In the genomic region with DNA sequence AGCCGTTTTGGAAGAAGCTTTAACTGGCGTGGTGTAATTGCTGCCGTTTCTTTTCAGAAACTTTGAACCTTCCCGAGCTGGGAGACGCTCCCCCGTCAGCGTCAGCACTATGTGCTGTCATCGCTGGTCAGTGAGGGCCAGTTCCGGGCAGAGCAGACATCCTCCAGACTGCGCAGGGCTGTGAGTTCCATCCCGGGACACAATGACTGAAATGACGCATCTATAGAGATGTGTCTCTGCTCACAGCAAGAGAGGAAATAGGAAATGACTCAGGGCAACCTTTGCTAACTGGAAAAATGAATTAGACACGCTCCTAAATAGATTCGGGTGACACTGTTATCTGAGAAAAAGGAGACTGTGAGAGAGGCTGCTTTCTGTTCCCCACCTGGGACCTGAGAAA, we compare ENCODE assay signal across 9 mouse cellular contexts.
A peak's percentile ranks its signal among the peaks of the same experiment; 100 is the strongest.
DNase-seq lines count a peak whose midpoint lies in the region; ATAC-seq and TF ChIP-seq lines count a peak whose summit lies in the region.
"Had no signal": no experiment of that assay in that cellular context is flagged by ENCODE, and none has a peak within 500 bp of the region (broad histone marks: within the 10 kb centered on the region; RNA-seq: fewer than 3 reads in every experiment).

No protein-coding gene starts in this region.

- peak overlapping the region; percentile 64 for H3K4me2 ChIP-seq in heart, embryonic 12.5 days
- H3K4me2 ChIP-seq in CH12.LX (ENCODE audit: insufficient read depth, low read depth, poor library complexity, severe bottlenecking), result peak overlapping the region; percentile 65
- peak overlapping the region; percentile 23 for H3K4me2 ChIP-seq in embryonic facial prominence, embryonic 15.5 days (replicated peaks)
- H3K4me2 ChIP-seq in forebrain, embryonic 12.5 days, result no peak overlapping the region

- H3K79me2 ChIP-seq in CH12.LX (replicated peaks; ENCODE audit: control insufficient read depth, extremely low read depth, insufficient read depth, poor library complexity, severe bottlenecking), result no peaks in the 10 kb centered on the region

- TF ChIP-seq EP300 in CH12.LX (IDR thresholded peaks at IDR 0.05; ENCODE audit: low read length), result no peak

- no peak for TF ChIP-seq POLR2A in CH12.LX (IDR thresholded peaks at IDR 0.05; ENCODE audit: low read depth, low read length)

- no peaks in the 10 kb centered on the region for H3K9me3 ChIP-seq in heart, embryonic 12.5 days (replicated peaks)
- H3K9me3 ChIP-seq in CH12.LX (replicated peaks; ENCODE audit: low read length), result no peaks in the 10 kb centered on the region
- no peaks in the 10 kb centered on the region for H3K9me3 ChIP-seq in embryonic facial prominence, embryonic 15.5 days (replicated peaks)
- no peaks in the 10 kb centered on the region for H3K9me3 ChIP-seq in forebrain, embryonic 12.5 days

- no peaks in the 10 kb centered on the region for H3K36me3 ChIP-seq in heart, embryonic 12.5 days
- H3K36me3 ChIP-seq in CH12.LX (replicated peaks in 1 of 2; ENCODE audit: control insufficient read depth in 1 of 2, insufficient read depth in 1 of 2, low read length in 1 of 2), result no peaks in the 10 kb centered on the region
- no peaks in the 10 kb centered on the region for H3K36me3 ChIP-seq in embryonic facial prominence, embryonic 15.5 days
- H3K36me3 ChIP-seq in forebrain, embryonic 12.5 days (replicated peaks), result no peaks in the 10 kb centered on the region

- no peak for TF ChIP-seq RAD21 in CH12.LX (IDR thresholded peaks at IDR 0.05; ENCODE audit: low read depth, low read length)

- in situ Hi-C loops in CH12.LX (cut with MboI; ENCODE audit: low pct_ligation_motif_present, low pct_unique_long_range_greater_than_20kb, low sequenced_read_pairs), result no loop called here

- no peak for TF ChIP-seq CTCF in CH12.LX (conservative IDR thresholded peaks at IDR 0.05 in 1 of 2, IDR thresholded peaks at IDR 0.05 in 1 of 2; ENCODE audit: low read depth in 2 of 2, low read length in 2 of 2)

- H3K4me3 ChIP-seq in heart, embryonic 12.5 days, result peak overlapping the region; percentile 22
- no peak overlapping the region for H3K4me3 ChIP-seq in CH12.LX (replicated peaks in 1 of 3; ENCODE audit: low read depth in 2 of 3, low read length in 2 of 3, poor library complexity in 1 of 3)
- no peak overlapping the region for H3K4me3 ChIP-seq in embryonic facial prominence, embryonic 15.5 days (replicated peaks)
- H3K4me3 ChIP-seq in forebrain, embryonic 12.5 days (replicated peaks), result no peak overlapping the region

- dilution Hi-C loops in CH12.LX (cut with MboI; ENCODE audit: extremely low pct_ligation_motif_present, extremely low pct_unique_long_range_greater_than_20kb, low sequenced_read_pairs), result no loop called here

- WGBS in heart, embryonic 12.5 days, result 11% methylated on average over 14 of the region's 14 CpGs
- WGBS in embryonic facial prominence, embryonic 15.5 days, result 21% methylated on average over 14 of the region's 14 CpGs
- 77% methylated on average over 14 of the region's 14 CpGs for WGBS in forebrain, embryonic 12.5 days

- H3K27me3 ChIP-seq in heart, embryonic 12.5 days (replicated peaks), result no peaks in the 10 kb centered on the region
- H3K27me3 ChIP-seq in CH12.LX (replicated peaks), result no peaks in the 10 kb centered on the region
- H3K27me3 ChIP-seq in embryonic facial prominence, embryonic 15.5 days, result no peaks in the 10 kb centered on the region
- no peaks in the 10 kb centered on the region for H3K27me3 ChIP-seq in forebrain, embryonic 12.5 days

- no peak overlapping the region for H3K27ac ChIP-seq in heart, embryonic 12.5 days (ENCODE audit: poor library complexity, severe bottlenecking)
- H3K27ac ChIP-seq in CH12.LX (ENCODE audit: insufficient read depth, low read depth), result no peak overlapping the region
- H3K27ac ChIP-seq in embryonic facial prominence, embryonic 15.5 days (replicated peaks), result no peak overlapping the region
- no peak overlapping the region for H3K27ac ChIP-seq in forebrain, embryonic 12.5 days
- H3K27ac ChIP-seq: liver, embryonic 14.5 days had no signal

- no peak for DNase-seq in heart, adult 11 months
- DNase-seq in CH12.LX (ENCODE audit: extremely low read depth), result peak; percentile 12
- DNase-seq in kidney, postnatal 25 days, result peak; percentile 18 to 49
- no peak for DNase-seq in urinary bladder, postnatal 25 days (ENCODE audit: low spot score)

- ATAC-seq in heart, embryonic 12.5 days (ENCODE audit: insufficient number of reproducible peaks, low FRiP score), result peak; percentile 64; the same call in 1 of the 2 replicates
- no peak for ATAC-seq in embryonic facial prominence, embryonic 15.5 days (ENCODE audit: insufficient number of reproducible peaks, low FRiP score, low TSS enrichment, low read depth)
- no peak for ATAC-seq in forebrain, embryonic 12.5 days (ENCODE audit: low FRiP score)
- no peak for ATAC-seq in monocyte, adult 5-6 weeks (replicated peaks; ENCODE audit: insufficient number of reproducible peaks, low FRiP score, low TSS enrichment, poor library complexity, severe bottlenecking)

- H3K9ac ChIP-seq in heart, embryonic 12.5 days, result no peak overlapping the region
- H3K9ac ChIP-seq in CH12.LX (ENCODE audit: insufficient read depth, low read depth), result no peak overlapping the region
- H3K9ac ChIP-seq in embryonic facial prominence, embryonic 15.5 days, result no peak overlapping the region
- H3K9ac ChIP-seq in forebrain, embryonic 12.5 days, result no peak overlapping the region
- H3K9ac ChIP-seq: liver, embryonic 14.5 days had no signal

- H3K4me1 ChIP-seq in heart, embryonic 12.5 days (replicated peaks), result peaks cover 6% of the 10 kb centered on the region; the same call in 1 of the 2 replicates
- H3K4me1 ChIP-seq in CH12.LX (ENCODE audit: control insufficient read depth in 1 of 2, insufficient read depth in 2 of 2), result peaks cover 0 to 3% of the 10 kb centered on the region in 2 experiments; a peak in 2 of 4 replicates
- H3K4me1 ChIP-seq in embryonic facial prominence, embryonic 15.5 days, result no peaks in the 10 kb centered on the region
- no peaks in the 10 kb centered on the region for H3K4me1 ChIP-seq in forebrain, embryonic 12.5 days

TF ChIP-seq in CH12.LX, 34 proteins besides CTCF, POLR2A, EP300 and RAD21:
- TF ChIP-seq NRF1 (IDR thresholded peaks at IDR 0.05; ENCODE audit: low read depth, low read length), result no peak
- no peak for TF ChIP-seq MAFK (IDR thresholded peaks at IDR 0.05; ENCODE audit: insufficient replicate concordance, low read length)
- no peak for TF ChIP-seq CHD2 (IDR thresholded peaks at IDR 0.05; ENCODE audit: low read length)
- TF ChIP-seq USF1 (IDR thresholded peaks at IDR 0.05; ENCODE audit: low read depth, low read length), result no peak
- no peak for TF ChIP-seq MXI1 (IDR thresholded peaks at IDR 0.05; ENCODE audit: low read depth, low read length)
- TF ChIP-seq MAX (IDR thresholded peaks at IDR 0.05; ENCODE audit: low read length), result no peak
- no peak for TF ChIP-seq MAZ (IDR thresholded peaks at IDR 0.05; ENCODE audit: low read depth, low read length)
- TF ChIP-seq JUND (conservative IDR thresholded peaks at IDR 0.05; ENCODE audit: low read depth, low read length), result no peak
- no peak for TF ChIP-seq PAX5 (IDR thresholded peaks at IDR 0.05; ENCODE audit: low read length)
- TF ChIP-seq NELFE (IDR thresholded peaks at IDR 0.05; ENCODE audit: low read depth, low read length), result no peak
- no peak for TF ChIP-seq ZKSCAN1 (IDR thresholded peaks at IDR 0.05; ENCODE audit: borderline replicate concordance, low read depth, low read length)
- TF ChIP-seq ZMIZ1 (IDR thresholded peaks at IDR 0.05; ENCODE audit: low read depth, low read length), result no peak

Comparison
In these comparisons a context has a peak if more than half of its experiments do, and no peak if none do; other contexts are left out.
1. DNase-seq: peak in CH12.LX (single experiment) and kidney, postnatal 25 days (2 of 2); none in heart, adult 11 months (single experiment) and urinary bladder, postnatal 25 days (single experiment).